Mouse (Mus musculus) cerebellum, adult 2 months (tissue): ENCODE data around the gene Glis3.

Source experiments
- CTCF ChIP-seq: fragments of 200-500 bp; IDR thresholded peaks from 2 replicates; pipeline ENCODE4 v1.5.1; 2011; ENCODE audit warnings: low read depth, mild to moderate bottlenecking, control low read depth, low read length, moderate library complexity, borderline replicate concordance; ENCODE audit not compliant: insufficient read depth
- POLR2A ChIP-seq: fragments of 200-500 bp; IDR thresholded peaks from 2 replicates; pipeline ENCODE4 v1.6.1; 2011; ENCODE audit warnings: low read length, control low read depth, borderline replicate concordance; ENCODE audit not compliant: insufficient read depth

- no peak for TF ChIP-seq CTCF
- TF ChIP-seq POLR2A = no peak
Observed at GRCm38 (mm10) chr19:28608747-28609146, 71.1 kb downstream of the Glis3 start.
